Mouse (Mus musculus): ENCODE results near the gene Magt1. TPM values are rescaled to one million over a fixed set of nuclear protein-coding genes. Genes with fewer than 3 reads are reported as not detected.

The Magt1 gene
- polyA plus RNA-seq, 1 experiment from 2014 or later = 27.8 TPM

GRCm38 (mm10) chrX:106035727-106036126, 24.0 kb upstream of the Magt1 start:
- Histone ChIP-seq H3K4me3 (ENCODE audit: low read depth, low read length) (no peak overlapping the region), H3K9ac (replicated peaks; ENCODE audit: low read depth) (no peak overlapping the region), H3K4me2 (replicated peaks; ENCODE audit: low read depth, low read length) (no peak overlapping the region), H3K4me1 (ENCODE audit: insufficient read depth, low read depth, low read length) (no peaks in the 10 kb centered on the region; the same call in 1 of the 2 replicates), H3K9me3 (ENCODE audit: low read length) (no peaks in the 10 kb centered on the region), H3K36me3 (ENCODE audit: insufficient read depth, low read length) (no peaks in the 10 kb centered on the region), H3K27me3 (replicated peaks; ENCODE audit: insufficient read depth, low read length) (no peaks in the 10 kb centered on the region), H3K27ac (ENCODE audit: low read length) (no peak overlapping the region)
- no peak for TF ChIP-seq EP300 (IDR thresholded peaks at IDR 0.05)
- no peak for TF ChIP-seq CTCF (IDR thresholded peaks at IDR 0.05)
- DNase-seq (ENCODE audit: low spot score) (no peak), ATAC-seq (no peak)
- WGBS = 55% methylated on average over 2 of the region's 2 CpGs

- Histone ChIP-seq H3K27ac (ENCODE audit: low read length) (no peak overlapping the region), H3K4me1 (ENCODE audit: insufficient read depth, low read depth, low read length) (no peaks in the 10 kb centered on the region; the same call in 1 of the 2 replicates), H3K9me3 (ENCODE audit: low read length) (no peaks in the 10 kb centered on the region), H3K27me3 (replicated peaks; ENCODE audit: insufficient read depth, low read length) (no peaks in the 10 kb centered on the region), H3K4me2 (replicated peaks; ENCODE audit: low read depth, low read length) (no peak overlapping the region), H3K4me3 (ENCODE audit: low read depth, low read length) (no peak overlapping the region), H3K9ac (replicated peaks; ENCODE audit: low read depth) (no peak overlapping the region), H3K36me3 (ENCODE audit: insufficient read depth, low read length) (no peaks in the 10 kb centered on the region)
- no peak for ATAC-seq
- TF ChIP-seq CTCF (IDR thresholded peaks at IDR 0.05) (no peak), EP300 (IDR thresholded peaks at IDR 0.05) (no peak)
- no peak for DNase-seq (ENCODE audit: low spot score)
These were observed 19.4 kb upstream of the Magt1 start for GRCm38 (mm10) chrX:106031124-106031523.

- DNase-seq (ENCODE audit: low spot score) = no peak
- Histone ChIP-seq H3K9ac (replicated peaks; ENCODE audit: low read depth) (no peak overlapping the region), H3K4me3 (ENCODE audit: low read depth, low read length) (no peak overlapping the region), H3K27ac (ENCODE audit: low read length) (no peak overlapping the region), H3K4me1 (ENCODE audit: insufficient read depth, low read depth, low read length) (no peaks in the 10 kb centered on the region), H3K4me2 (replicated peaks; ENCODE audit: low read depth, low read length) (no peak overlapping the region), H3K9me3 (ENCODE audit: low read length) (no peaks in the 10 kb centered on the region), H3K36me3 (ENCODE audit: insufficient read depth, low read length) (no peaks in the 10 kb centered on the region), H3K27me3 (replicated peaks; ENCODE audit: insufficient read depth, low read length) (no peaks in the 10 kb centered on the region)
- 65% methylated on average over 5 of the region's 5 CpGs for WGBS
- ATAC-seq = no peak
- TF ChIP-seq CTCF (IDR thresholded peaks at IDR 0.05) = no peak
- TF ChIP-seq EP300 (IDR thresholded peaks at IDR 0.05) = no peak
These were observed 18.5 kb upstream of the Magt1 start for GRCm38 (mm10) chrX:106030176-106030575.

- DNase-seq (ENCODE audit: low spot score) (no peak), ATAC-seq (peak; percentile 27)
- Histone ChIP-seq H3K36me3 (ENCODE audit: insufficient read depth, low read length) (no peaks in the 10 kb centered on the region), H3K27me3 (replicated peaks; ENCODE audit: insufficient read depth, low read length) (no peaks in the 10 kb centered on the region), H3K4me2 (replicated peaks; ENCODE audit: low read depth, low read length) (peak overlapping the region; percentile 49), H3K27ac (ENCODE audit: low read length) (peak overlapping the region; percentile 77), H3K4me3 (ENCODE audit: low read depth, low read length) (peak overlapping the region; percentile 53), H3K4me1 (ENCODE audit: insufficient read depth, low read depth, low read length) (no peaks in the 10 kb centered on the region), H3K9ac (replicated peaks; ENCODE audit: low read depth) (peak overlapping the region; percentile 39; the same call in 1 of the 2 replicates), H3K9me3 (ENCODE audit: low read length) (no peaks in the 10 kb centered on the region)
- TF ChIP-seq EP300 (IDR thresholded peaks at IDR 0.05) (no peak), CTCF (IDR thresholded peaks at IDR 0.05) (no peak)
- WGBS = 8% methylated on average over 8 of the region's 8 CpGs
These were observed 15.6 kb upstream of the Magt1 start for GRCm38 (mm10) chrX:106027343-106027674.

GRCm38 (mm10) chrX:106026418-106027342, 15.0 kb upstream of the Magt1 start, which contains the start of gene Atp7a:
Gene Atp7a (plus strand): TSS chrX:106027276.
- WGBS = 11% methylated on average over 36 of the region's 36 CpGs
- no peaks in the 10 kb centered on the region for H3K4me1 ChIP-seq (ENCODE audit: insufficient read depth, low read depth, low read length)
- H3K9ac ChIP-seq (replicated peaks; ENCODE audit: low read depth) = peak within 1 kb of the TSS; percentile 39; the same call in 1 of the 2 replicates
- DNase-seq (ENCODE audit: low spot score) = peak; percentile 95
- H3K9me3 ChIP-seq (ENCODE audit: low read length) = no peaks in the 10 kb centered on the region
- H3K36me3 ChIP-seq (ENCODE audit: insufficient read depth, low read length) = no peaks in the 10 kb centered on the region
- no peak for TF ChIP-seq EP300 (IDR thresholded peaks at IDR 0.05)
- TF ChIP-seq CTCF (IDR thresholded peaks at IDR 0.05) = peak; percentile 84
- peak within 1 kb of the TSS; percentile 53 for H3K4me3 ChIP-seq (ENCODE audit: low read depth, low read length)
- ATAC-seq = peak; percentile 99
- H3K27me3 ChIP-seq (replicated peaks; ENCODE audit: insufficient read depth, low read length) = no peaks in the 10 kb centered on the region
- peak within 1 kb of the TSS; percentile 49 for H3K4me2 ChIP-seq (replicated peaks; ENCODE audit: low read depth, low read length)
- H3K27ac ChIP-seq (ENCODE audit: low read length) = peak within 1 kb of the TSS; percentile 77

- H3K9ac ChIP-seq (replicated peaks; ENCODE audit: low read depth) = no peak overlapping the region
- no peak overlapping the region for H3K27ac ChIP-seq (ENCODE audit: low read length)
- H3K9me3 ChIP-seq (ENCODE audit: low read length) = no peaks in the 10 kb centered on the region
- H3K4me3 ChIP-seq (ENCODE audit: low read depth, low read length) = no peak overlapping the region
- H3K27me3 ChIP-seq (replicated peaks; ENCODE audit: insufficient read depth, low read length) = no peaks in the 10 kb centered on the region
- WGBS = 88% methylated on average over 4 of the region's 4 CpGs
- H3K36me3 ChIP-seq (ENCODE audit: insufficient read depth, low read length) = no peaks in the 10 kb centered on the region
- H3K4me1 ChIP-seq (ENCODE audit: insufficient read depth, low read depth, low read length) = no peaks in the 10 kb centered on the region
- no peak for DNase-seq (ENCODE audit: low spot score)
- no peak overlapping the region for H3K4me2 ChIP-seq (replicated peaks; ENCODE audit: low read depth, low read length)
- no peak for TF ChIP-seq CTCF (IDR thresholded peaks at IDR 0.05)
- TF ChIP-seq EP300 (IDR thresholded peaks at IDR 0.05) = no peak
- ATAC-seq = no peak
These were observed 5.8 kb upstream of the Magt1 start for GRCm38 (mm10) chrX:106017516-106017915.
